Mouse (Mus musculus) kidney, embryonic 15.5 days (tissue): ENCODE results near the gene Mrpl2. TPM values are rescaled to one million over a fixed set of nuclear protein-coding genes. Genes with fewer than 3 reads are reported as not detected.

Experiments used
- ATAC-seq: fragments of 200-750 bp; cut with Nextera tagmentation; replicated peaks from 2 replicates; pipeline ENCODE4 v1.8.0; 2017; ENCODE audit warnings: moderate TSS enrichment; ENCODE audit not compliant: low FRiP score
- H3K27ac ChIP-seq: fragments of 300-500 bp; sonication (generic); 2 replicates; pipeline ENCODE4 v1.5.1; 2015; ENCODE audit warnings: mild to moderate bottlenecking, inconsistent platforms
- H3K27me3 ChIP-seq: fragments of 300-500 bp; sonication (generic); 2 replicates; pipeline ENCODE4 v1.6.1; 2015; ENCODE audit warnings: inconsistent platforms
- H3K36me3 ChIP-seq: fragments of 300-500 bp; sonication (generic); 2 replicates; pipeline ENCODE4 v1.6.1; 2015; ENCODE audit warnings: inconsistent platforms
- H3K4me1 ChIP-seq: fragments of 300-500 bp; sonication (generic); 2 replicates; pipeline ENCODE4 v1.6.1; 2015; ENCODE audit warnings: inconsistent platforms
- H3K4me2 ChIP-seq: fragments of 300-500 bp; sonication (generic); 2 replicates; pipeline ENCODE4 v1.6.1; 2015; ENCODE audit warnings: moderate library complexity, mild to moderate bottlenecking, inconsistent platforms
- H3K4me3 ChIP-seq: fragments of 300-500 bp; sonication (generic); replicated peaks from 2 replicates; pipeline ENCODE4 v1.5.1; 2015; ENCODE audit warnings: mild to moderate bottlenecking, inconsistent platforms
- H3K9ac ChIP-seq: fragments of 300-500 bp; sonication (generic); 2 replicates; pipeline ENCODE4 v1.6.1; 2015; ENCODE audit warnings: mild to moderate bottlenecking, inconsistent platforms
- H3K9me3 ChIP-seq: fragments of 300-500 bp; sonication (generic); replicated peaks from 2 replicates; pipeline ENCODE4 v1.6.1; 2016; ENCODE audit warnings: inconsistent platforms
- WGBS: fragments of 180-500 bp; shearing (Covaris S2); methylation state at CpG from one replicate; pipeline ENCODE4 v1.1.7; 2015; ENCODE audit warnings: mixed read lengths; 5-methylcytosine and 5-hydroxymethylcytosine counted together
- polyA plus RNA-seq: library from polyadenylated mRNA; unstranded; fragments of >200 nt; fragmentation: Nextera tagmentation; extraction: Ambion mirVana; gene quantifications from 2 replicates; pipeline ENCODE4 v1.2.1, GENCODE M21; 2015

Gene Mrpl2
- 108 and 124 TPM in 2 replicates for polyA plus RNA-seq

DNA sequence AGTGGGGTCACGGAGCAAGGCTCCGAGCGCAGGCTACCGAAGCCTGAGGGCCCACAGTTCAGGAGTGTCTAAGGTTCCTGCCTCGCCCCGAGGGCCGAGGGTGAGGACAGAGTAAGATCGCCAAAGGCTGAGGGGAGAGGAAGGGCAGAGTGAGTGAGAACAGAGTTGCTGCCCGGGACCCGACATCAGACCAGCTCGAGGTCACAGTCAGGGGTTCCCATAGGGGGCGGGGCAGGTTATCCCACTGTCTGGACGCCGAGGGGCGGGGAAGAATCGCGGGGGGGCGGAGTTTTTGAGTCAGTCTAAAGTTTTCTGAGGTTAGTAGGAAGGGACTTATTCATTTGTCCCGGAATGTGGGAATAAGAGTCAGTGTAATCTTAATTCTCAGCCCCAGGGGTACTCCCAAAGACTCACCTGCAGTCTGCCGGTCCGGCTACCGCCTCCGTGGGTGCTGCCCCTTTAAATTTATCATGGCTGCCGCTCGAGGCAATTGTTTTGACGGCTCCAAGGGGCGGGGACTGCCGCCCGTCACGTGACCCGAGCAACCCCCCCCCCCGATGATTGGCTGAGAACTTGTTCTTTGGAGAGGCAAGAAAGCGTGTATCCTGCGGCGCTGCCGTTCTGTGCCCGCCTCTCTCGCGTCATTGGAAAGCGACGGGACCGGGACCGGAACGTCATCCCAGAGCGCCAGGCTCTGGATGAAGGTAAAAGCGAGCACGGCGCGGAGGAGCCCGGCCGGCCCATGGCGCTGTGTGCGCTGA, at the start of gene Mrpl2, which contains the start of gene Klc4:
Mrpl2 (plus strand) TSS at position 669 of the 761 bp plus-strand sequence.
Klc4 (minus strand) TSS at position 462 of the 761 bp plus-strand sequence.
- H3K36me3 ChIP-seq: peaks cover 33% of the 10 kb centered on the region
- no peaks in the 10 kb centered on the region for H3K27me3 ChIP-seq
- H3K4me1 ChIP-seq: peaks cover 31% of the 10 kb centered on the region
- H3K4me3 ChIP-seq: peak within 1 kb of the TSS; percentile 89
- no peaks in the 10 kb centered on the region for H3K9me3 ChIP-seq
- H3K4me2 ChIP-seq: peak within 1 kb of the TSS; percentile 93
- peak; percentile 74 for ATAC-seq
- under 1% methylated on average over 53 of the region's 53 CpGs for WGBS
- H3K27ac ChIP-seq: peak within 1 kb of the TSS; percentile 85
- H3K9ac ChIP-seq: peak within 1 kb of the TSS; percentile 78

DNA sequence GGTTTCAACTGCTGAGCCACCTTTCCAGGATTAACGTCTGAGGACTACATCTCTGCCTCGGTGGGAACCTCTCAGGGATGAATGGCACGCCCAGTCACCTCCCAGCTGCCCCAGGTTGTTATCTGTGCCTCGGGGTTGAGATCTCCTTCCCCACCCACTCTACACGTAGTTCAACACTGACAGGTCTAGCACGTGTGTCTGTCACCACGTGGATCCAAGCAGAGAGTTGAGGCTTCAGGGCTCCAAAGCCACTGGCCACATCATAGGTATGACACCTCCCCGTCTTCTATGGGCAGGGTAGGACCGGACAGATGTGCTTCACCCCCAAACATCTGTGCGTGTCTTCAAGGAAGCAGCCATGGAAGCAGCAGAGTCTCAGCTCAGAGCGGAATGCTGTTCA, 48.1 kb upstream of the Mrpl2 start:
- H3K4me3 ChIP-seq: no peak overlapping the region
- no peaks in the 10 kb centered on the region for H3K27me3 ChIP-seq
- H3K9ac ChIP-seq: no peak overlapping the region
- WGBS: 91% methylated on average over 11 of the region's 11 CpGs
- peaks cover 28% of the 10 kb centered on the region for H3K36me3 ChIP-seq
- H3K9me3 ChIP-seq: no peaks in the 10 kb centered on the region
- H3K4me2 ChIP-seq: no peak overlapping the region
- H3K4me1 ChIP-seq: peaks cover 31% of the 10 kb centered on the region
- no peak overlapping the region for H3K27ac ChIP-seq
- ATAC-seq: no peak

DNA sequence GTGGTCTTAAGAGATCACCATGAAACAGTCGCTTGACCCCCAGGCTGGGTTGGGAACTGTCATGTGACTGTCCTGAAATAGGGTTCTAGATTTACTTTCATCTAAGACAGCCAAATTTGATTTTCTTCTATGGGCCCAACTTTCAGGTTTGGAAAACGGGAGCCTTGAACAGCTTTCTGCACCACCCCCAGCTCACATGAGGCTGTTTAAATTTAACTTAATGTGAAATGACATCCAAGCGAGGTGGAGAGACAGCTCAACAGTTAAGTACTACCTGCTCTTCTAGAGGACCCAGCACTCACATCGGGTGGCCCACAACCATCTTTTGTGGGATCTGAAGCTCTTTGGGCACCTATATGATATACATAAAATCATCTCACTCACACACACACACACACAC, 47.1 kb upstream of the Mrpl2 start:
- no peak overlapping the region for H3K27ac ChIP-seq
- H3K9ac ChIP-seq: no peak overlapping the region
- peaks cover 28% of the 10 kb centered on the region for H3K36me3 ChIP-seq
- 81% methylated on average over 4 of the region's 4 CpGs for WGBS
- no peak overlapping the region for H3K4me2 ChIP-seq
- no peaks in the 10 kb centered on the region for H3K9me3 ChIP-seq
- no peaks in the 10 kb centered on the region for H3K27me3 ChIP-seq
- ATAC-seq: no peak
- H3K4me1 ChIP-seq: peaks cover 25% of the 10 kb centered on the region
- no peak overlapping the region for H3K4me3 ChIP-seq

DNA sequence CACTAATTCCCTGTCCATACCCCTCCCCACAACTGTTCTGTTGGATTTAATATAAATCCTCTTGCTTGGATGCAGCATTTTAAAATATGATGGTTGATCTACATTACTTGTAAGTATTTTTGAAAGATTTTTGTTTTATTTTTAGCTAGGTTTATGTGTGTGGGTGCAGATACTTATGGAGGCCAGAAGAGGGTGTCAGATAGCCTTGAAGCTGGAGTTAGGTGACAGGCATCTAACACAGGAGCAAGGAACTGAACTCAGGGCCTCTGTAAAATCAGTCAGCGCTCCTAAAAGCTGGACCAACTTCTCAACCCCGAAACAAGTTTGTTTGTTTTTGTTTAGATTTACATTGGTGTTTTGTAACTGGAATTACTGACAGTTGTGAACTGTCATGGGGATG, 45.5 kb upstream of the Mrpl2 start:
- Histone ChIP-seq H3K4me1 (peaks cover 26% of the 10 kb centered on the region), H3K9ac (no peak overlapping the region), H3K27ac (no peak overlapping the region), H3K36me3 (peaks cover 28% of the 10 kb centered on the region), H3K27me3 (no peaks in the 10 kb centered on the region), H3K9me3 (no peaks in the 10 kb centered on the region), H3K4me3 (no peak overlapping the region), H3K4me2 (no peak overlapping the region)
- ATAC-seq: no peak
- WGBS: 88% methylated on average over 2 of the region's 2 CpGs

DNA sequence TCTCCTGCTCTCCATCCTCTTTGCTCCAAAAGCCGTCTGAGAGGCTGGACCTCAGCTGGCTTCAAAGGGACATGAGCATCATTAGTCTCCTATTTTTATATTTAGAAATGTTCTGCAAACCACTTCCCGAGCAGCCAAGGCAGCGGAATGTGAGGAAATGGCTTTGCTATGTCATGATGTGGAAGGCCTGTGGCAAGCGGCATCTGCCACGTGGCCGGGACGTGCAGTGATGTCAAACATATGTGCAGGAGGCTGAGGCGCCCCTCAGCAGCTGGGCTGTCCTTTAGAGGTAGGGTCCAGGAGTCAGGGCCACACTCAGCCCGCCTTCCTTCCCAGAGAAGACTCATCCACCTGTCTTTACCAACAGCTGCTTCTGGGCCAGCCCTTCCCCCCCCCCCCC, 43.8 kb upstream of the Mrpl2 start:
- Histone ChIP-seq H3K36me3 (peaks cover 17% of the 10 kb centered on the region), H3K4me3 (no peak overlapping the region), H3K9me3 (no peaks in the 10 kb centered on the region), H3K27ac (0 out of 2 replicates have a peak overlapping the region, but pooled peaks have one; percentile 22), H3K27me3 (no peaks in the 10 kb centered on the region), H3K4me2 (no peak overlapping the region), H3K4me1 (peaks cover 36% of the 10 kb centered on the region), H3K9ac (no peak overlapping the region)
- no peak for ATAC-seq
- WGBS: 67% methylated on average over 9 of the region's 9 CpGs

DNA sequence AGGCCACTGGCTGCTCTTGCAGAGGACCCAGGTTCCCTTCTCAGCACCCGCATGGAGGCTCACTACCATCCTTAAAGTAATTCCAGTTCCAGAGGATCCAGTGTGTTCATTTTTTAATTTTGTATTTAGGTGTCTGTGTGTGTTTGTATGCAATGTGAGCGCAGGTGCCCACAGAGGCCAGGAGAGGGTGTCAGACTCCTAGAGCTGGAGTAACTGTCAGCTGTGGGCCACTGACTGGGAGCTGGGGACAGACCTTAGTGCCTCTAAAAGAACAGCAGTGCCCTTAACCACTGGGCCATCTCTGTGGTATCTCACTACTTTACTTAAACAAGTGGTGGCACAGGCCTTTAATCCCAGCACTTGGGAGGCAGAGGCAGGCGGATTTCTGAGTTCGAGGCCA, 42.8 kb upstream of the Mrpl2 start:
- Histone ChIP-seq H3K4me3 (no peak overlapping the region), H3K4me2 (no peak overlapping the region), H3K9me3 (no peaks in the 10 kb centered on the region), H3K9ac (no peak overlapping the region), H3K27ac (no peak overlapping the region), H3K36me3 (peaks cover 8% of the 10 kb centered on the region), H3K27me3 (no peaks in the 10 kb centered on the region), H3K4me1 (peaks cover 46% of the 10 kb centered on the region)
- WGBS: 94% methylated on average over 4 of the region's 4 CpGs
- ATAC-seq: no peak

DNA sequence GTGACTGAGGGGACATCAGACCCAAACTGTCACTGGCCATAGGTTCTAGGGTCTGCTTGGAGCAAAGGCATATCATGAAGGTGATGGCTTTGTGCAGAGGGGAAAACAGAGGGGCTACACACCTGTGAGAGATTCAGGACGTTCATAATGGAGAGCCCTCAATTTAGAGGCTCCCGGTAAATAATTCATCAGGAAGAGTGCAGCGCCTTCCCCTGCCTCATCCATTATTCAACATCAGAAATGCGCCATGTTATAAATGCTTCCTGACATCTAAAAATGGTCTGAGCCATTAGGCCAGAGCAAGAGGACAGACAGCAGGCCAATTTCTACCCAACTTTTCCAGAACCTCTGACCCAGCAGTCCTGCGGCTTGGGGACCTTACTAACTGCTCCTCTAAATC, 40.9 kb upstream of the Mrpl2 start:
- peak overlapping the region; percentile 66 for H3K27ac ChIP-seq

DNA sequence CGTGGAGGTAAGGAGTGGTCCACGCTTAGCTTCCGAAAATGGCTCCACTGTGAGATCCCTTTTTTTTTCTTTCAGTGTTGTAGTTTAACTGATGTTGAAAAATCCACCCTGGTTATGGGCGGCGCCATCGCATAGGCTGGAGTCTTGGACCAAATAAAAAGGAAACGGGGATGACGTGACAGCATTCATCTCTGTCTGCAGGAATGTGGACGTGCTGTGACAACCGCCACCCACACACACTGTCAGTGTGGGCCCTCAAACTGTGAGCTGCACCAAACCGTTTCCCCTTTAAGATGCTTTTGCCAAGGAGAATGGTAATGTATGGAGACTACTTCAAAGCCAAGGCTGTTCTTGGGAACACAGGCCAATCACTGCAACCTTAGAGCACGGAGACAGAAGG, 40.0 kb upstream of the Mrpl2 start:
- H3K9me3 ChIP-seq: no peaks in the 10 kb centered on the region
- H3K4me2 ChIP-seq: no peak overlapping the region
- peaks cover 70% of the 10 kb centered on the region for H3K4me1 ChIP-seq
- H3K9ac ChIP-seq: no peak overlapping the region
- H3K27ac ChIP-seq: peak overlapping the region; percentile 66; the same call in 1 of the 2 replicates
- H3K36me3 ChIP-seq: peaks cover 3% of the 10 kb centered on the region; the same call in 1 of the 2 replicates
- 74% methylated on average over 12 of the region's 12 CpGs for WGBS
- no peak for ATAC-seq
- H3K27me3 ChIP-seq: no peaks in the 10 kb centered on the region
- H3K4me3 ChIP-seq: no peak overlapping the region

More for the DNA sequence above, 40.9 kb upstream of the Mrpl2 start:
- peaks cover 62% of the 10 kb centered on the region for H3K4me1 ChIP-seq
- no peaks in the 10 kb centered on the region for H3K27me3 ChIP-seq
- H3K9me3 ChIP-seq: no peaks in the 10 kb centered on the region
- 60% methylated on average over 5 of the region's 5 CpGs for WGBS
- no peak overlapping the region for H3K4me3 ChIP-seq
- no peak for ATAC-seq
- no peak overlapping the region for H3K4me2 ChIP-seq
- H3K9ac ChIP-seq: no peak overlapping the region
- no peaks in the 10 kb centered on the region; the same call in 1 of the 2 replicates for H3K36me3 ChIP-seq

DNA sequence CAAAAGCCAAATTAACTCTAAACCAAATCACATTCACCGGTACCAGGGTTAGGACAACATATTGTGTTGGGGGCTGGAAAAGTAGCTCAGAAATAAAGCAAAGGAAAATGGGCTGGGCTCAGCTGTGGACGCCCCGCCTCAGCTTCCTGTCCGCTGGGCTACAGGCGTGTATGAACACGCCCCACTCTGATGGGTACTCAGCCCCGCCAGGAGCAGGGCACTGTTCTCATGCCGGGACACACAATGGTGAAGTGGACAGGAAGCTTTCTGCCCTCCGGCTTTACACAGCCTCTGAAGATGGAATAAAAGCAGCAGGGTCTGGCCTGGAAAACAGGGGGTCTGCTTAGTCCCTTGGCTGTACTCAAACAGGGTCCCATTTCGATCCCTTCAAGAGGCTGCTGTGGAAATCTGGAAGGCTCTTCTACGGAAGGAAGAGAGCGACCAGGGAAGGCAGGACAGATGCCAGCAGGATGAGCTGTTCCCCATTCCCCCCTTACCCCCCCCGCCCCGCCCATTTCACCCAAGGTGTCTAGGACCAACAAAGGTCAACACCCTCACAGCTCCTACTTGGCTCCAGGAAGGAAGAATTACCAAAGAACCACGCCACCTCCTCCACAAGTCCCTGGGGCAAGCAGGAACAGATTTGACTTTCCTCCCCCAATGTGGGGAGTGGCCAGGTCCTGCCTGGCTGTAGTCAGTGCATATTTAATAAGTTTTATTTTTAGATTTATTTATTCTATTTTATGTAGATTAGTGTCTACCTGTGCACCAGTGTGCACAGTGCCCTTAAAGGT, 36.1 kb upstream of the Mrpl2 start:
- no peak overlapping the region for H3K9ac ChIP-seq
- H3K4me2 ChIP-seq: peak overlapping the region; percentile 47
- 0 out of 2 replicates have a peak overlapping the region, but pooled peaks have one; percentile 15 for H3K4me3 ChIP-seq
- WGBS: 31% methylated on average over 15 of the region's 15 CpGs
- peak overlapping the region; percentile 87 for H3K27ac ChIP-seq
- peaks cover 92% of the 10 kb centered on the region for H3K4me1 ChIP-seq
- H3K36me3 ChIP-seq: peaks cover 5% of the 10 kb centered on the region; the same call in 1 of the 2 replicates
- H3K27me3 ChIP-seq: no peaks in the 10 kb centered on the region
- no peaks in the 10 kb centered on the region for H3K9me3 ChIP-seq
- ATAC-seq: 0 out of 2 replicates have a peak, but pooled peaks have one; percentile 52

DNA sequence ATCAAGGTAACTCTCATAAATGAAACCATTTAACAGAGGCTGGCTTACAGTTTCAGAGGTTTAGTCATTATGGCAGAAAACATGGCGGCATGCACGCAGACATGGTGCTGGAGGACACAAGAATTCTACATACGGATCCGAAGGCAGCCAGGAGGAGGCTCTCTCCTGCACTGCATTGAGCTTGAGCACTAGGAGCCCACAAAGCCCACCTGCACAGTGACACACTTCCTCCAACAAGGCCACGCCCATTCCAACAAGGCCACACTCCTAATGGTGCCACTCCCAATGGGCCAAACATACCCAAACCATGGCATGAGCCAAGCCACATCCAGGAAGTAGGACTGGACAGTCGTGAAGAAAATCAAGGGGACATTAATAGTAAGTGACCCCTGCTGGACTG, 34.7 kb upstream of the Mrpl2 start:
- WGBS: 92% methylated on average over 6 of the region's 6 CpGs
- no peak for ATAC-seq

DNA sequence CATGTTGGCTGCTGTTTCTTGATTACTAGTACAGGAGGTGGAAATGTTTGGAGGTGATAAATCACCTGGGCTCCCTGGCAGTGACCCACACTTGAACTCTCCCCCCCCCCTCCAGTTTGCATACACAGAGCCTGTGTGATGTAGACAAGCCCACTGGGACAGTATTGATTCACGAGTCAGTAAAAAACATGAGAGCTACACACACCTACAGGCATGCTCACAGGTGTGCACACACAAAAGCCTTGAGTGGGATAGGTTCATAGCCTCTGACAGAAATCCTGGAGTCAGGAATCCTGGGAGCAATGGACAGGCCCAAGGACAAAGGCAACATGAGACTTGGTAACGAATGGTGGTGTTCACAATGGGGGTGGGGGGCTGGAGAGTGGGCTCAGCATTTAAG, 33.8 kb upstream of the Mrpl2 start:
- Histone ChIP-seq H3K9me3 (no peaks in the 10 kb centered on the region), H3K9ac (no peak overlapping the region), H3K4me3 (no peak overlapping the region), H3K4me1 (peaks cover 97% of the 10 kb centered on the region), H3K4me2 (peak overlapping the region; percentile 35), H3K36me3 (peaks cover 5% of the 10 kb centered on the region; the same call in 1 of the 2 replicates), H3K27me3 (no peaks in the 10 kb centered on the region), H3K27ac (peak overlapping the region; percentile 87)
- ATAC-seq: no peak
- 14% methylated on average over 2 of the region's 2 CpGs for WGBS

More for the DNA sequence above, 34.7 kb upstream of the Mrpl2 start:
- Histone ChIP-seq H3K27ac (peak overlapping the region; percentile 87), H3K9ac (no peak overlapping the region), H3K9me3 (no peaks in the 10 kb centered on the region), H3K36me3 (peaks cover 5% of the 10 kb centered on the region; the same call in 1 of the 2 replicates), H3K4me2 (no peak overlapping the region), H3K4me1 (peaks cover 92% of the 10 kb centered on the region), H3K27me3 (no peaks in the 10 kb centered on the region), H3K4me3 (no peak overlapping the region)

DNA sequence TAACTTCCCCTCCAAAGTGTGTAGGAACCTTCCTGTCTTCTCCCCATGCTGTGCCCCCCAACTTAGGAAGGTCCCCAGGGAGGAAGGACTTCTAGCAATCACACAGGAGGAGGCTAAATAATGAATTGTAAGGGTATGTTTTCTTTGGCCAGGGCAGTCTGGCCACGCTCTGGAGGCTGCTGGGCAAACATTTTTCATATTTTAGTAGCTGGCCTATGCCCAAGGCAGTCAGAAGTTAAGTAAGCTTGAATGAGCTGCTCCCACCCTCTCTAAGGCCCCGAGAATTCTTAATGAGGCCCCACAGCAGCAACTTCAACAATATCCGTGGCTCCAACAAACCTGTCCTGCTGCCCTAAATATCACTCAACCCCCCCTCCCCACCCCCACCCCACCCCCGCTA, 33.2 kb upstream of the Mrpl2 start:
- peak overlapping the region; percentile 35 for H3K4me2 ChIP-seq
- H3K27ac ChIP-seq: peak overlapping the region; percentile 87
- H3K9me3 ChIP-seq: no peaks in the 10 kb centered on the region
- 6% methylated on average over 4 of the region's 4 CpGs for WGBS
- peak; percentile 46 for ATAC-seq
- H3K36me3 ChIP-seq: peaks cover 5% of the 10 kb centered on the region; the same call in 1 of the 2 replicates
- peaks cover 97% of the 10 kb centered on the region for H3K4me1 ChIP-seq
- H3K27me3 ChIP-seq: no peaks in the 10 kb centered on the region
- H3K9ac ChIP-seq: no peak overlapping the region
- H3K4me3 ChIP-seq: no peak overlapping the region
